Mouse (Mus musculus) regulatory T cell (primary cell): ENCODE results near the gene Rer1.

Source experiments
- in situ Hi-C: fragments of 300-600 bp; cut with MboI, MseI; formaldehyde crosslinking; loops from one replicate; pipeline ENCODE4 v1.15.1; 2025; ENCODE audit warnings: high pct_unique_total_duplicates

Rer1 gene

GRCm38 (mm10) chr4:155076677-155077076, 9.5 kb downstream of the Rer1 start:
- in situ Hi-C loops, result no loop called here

DNA sequence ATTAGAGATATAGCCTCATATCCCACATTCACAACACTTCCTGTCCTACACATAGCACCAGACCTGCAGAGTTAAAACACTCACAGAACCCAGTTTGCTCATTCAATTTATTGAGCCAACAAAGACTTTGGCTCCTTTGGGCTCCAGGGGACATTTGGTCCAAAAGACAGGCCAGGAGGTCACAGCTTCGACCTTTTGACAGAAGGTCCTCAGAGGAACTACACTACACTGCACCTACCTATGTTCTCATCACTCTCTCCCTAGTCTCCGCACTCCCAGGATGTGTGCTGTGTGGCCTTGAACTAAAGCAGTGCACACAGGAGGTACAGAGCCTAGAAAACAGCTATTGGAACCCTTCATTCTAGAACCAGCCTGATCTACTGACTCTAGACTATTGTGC, 10.4 kb downstream of the Rer1 start:
- in situ Hi-C loops, result no loop called here

DNA sequence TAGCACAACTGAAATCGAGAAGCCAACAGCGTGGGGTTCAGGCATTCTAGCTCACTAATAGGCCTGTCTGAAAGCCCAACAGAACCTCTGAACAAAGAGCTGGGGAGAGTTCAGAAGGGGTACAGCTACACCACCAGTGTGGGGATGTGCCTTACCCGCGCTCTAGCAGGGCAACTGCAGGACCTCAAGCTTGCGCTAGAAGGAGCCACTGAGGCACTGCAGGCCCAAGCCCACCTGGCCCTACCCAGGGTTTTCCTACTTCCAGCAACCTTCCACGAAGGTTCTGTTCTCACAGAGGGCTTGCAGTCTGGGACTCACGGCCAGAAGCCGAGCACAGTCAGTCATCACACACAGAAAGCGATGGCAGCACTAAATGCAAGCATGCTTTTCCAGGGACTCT, 11.0 kb downstream of the Rer1 start:
- in situ Hi-C loops, result no loop called here

- in situ Hi-C loops, result no loop called here
Measured at GRCm38 (mm10) chr4:155074418-155074817, 11.8 kb downstream of the Rer1 start.

DNA sequence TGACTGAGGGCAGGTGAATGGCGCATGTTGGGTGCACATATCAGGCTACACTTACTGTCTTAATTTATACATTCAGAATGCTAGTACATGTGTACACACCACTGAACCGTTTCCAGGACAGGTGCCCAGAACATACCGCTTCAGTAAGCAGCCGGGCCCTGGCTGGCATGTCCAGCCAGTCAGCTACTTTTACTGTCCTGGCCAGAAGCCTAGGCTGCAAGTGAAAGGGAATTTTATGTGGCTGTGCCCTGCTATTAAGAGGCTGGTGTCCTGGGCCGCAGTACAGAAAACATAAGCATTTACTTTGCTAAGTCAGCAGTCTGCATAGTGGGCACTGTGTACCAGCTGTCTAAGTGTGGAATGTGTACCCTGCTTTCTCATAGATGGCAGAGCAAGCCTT, 15.3 kb downstream of the Rer1 start:
- in situ Hi-C loops, result no loop called here

DNA sequence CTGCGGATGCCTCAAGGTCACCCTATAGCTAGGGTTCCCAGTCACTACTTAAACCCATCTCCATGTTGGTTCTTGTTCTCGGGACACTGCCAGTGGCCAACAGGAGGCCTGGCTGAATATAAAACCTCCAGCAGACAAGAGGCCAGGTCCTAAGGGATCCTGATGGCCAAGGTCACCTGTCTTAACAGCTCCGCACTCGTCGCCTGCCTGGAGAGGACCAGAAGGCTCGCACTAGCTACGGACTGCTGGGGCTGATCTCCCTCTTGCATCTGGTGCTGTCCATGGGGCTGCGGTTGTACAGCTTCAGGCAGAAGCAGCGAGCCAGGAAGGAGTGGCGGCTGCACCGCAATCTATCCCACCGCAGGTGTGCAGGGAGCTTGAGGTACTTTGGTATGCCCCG, 16.0 kb downstream of the Rer1 start:
- in situ Hi-C loops, result no loop called here

DNA sequence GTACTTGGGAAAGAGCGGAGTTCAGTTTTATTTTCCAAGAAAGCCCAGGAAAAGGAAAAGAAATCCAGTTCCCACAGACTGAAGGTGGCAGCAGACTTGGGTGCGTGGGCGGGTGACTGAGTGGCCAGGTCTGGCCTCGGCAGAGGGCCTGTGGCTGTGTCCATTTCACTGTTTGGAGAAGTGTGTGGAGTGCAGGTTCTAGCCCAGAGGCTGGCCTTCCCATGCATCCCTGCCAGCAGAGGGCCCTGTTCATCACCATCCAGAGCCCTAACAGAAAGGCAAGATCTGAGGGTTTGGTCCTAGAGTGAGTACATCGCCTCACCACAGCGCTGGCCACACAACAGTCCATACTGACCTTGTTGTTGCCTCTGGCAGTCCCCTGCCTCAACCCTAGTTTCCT, 17.0 kb downstream of the Rer1 start:
- in situ Hi-C loops, result loop anchor here (10.0 kb wide), 1 partner anchor 84 kb away; no protein-coding TSS in a partner anchor

DNA sequence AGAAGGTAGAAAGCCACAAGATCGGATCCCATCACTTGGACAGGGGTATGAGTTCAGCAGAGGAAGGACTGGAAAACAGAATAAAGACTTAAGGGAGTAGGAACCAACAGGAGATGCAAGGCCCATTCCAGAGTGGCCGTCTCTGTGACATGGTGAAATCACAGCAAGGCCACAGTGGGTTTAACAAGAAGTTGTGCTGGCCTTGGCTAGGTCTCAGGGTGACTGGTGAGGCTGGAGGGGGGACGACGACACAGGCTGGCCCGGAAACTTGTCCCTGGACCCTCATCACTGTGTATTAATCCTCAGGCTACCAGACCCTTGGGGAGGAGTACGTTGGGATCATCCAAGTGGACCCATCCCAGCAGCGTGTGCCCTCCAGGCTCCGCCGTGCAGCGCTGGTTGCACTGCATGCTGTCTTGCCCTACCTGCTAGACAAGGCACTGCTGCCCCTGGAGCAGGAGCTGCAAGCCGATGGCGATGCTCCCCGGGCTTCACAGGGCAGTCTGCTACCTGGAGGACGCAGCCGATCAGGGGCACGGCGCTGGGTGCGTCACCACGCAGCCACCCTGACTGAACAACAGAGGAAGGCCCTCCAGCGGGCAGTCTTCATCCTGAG, 17.7 kb downstream of the Rer1 start:
- in situ Hi-C loops, result loop anchor here (10.0 kb wide), 1 partner anchor 84 kb away; no protein-coding TSS in a partner anchor

DNA sequence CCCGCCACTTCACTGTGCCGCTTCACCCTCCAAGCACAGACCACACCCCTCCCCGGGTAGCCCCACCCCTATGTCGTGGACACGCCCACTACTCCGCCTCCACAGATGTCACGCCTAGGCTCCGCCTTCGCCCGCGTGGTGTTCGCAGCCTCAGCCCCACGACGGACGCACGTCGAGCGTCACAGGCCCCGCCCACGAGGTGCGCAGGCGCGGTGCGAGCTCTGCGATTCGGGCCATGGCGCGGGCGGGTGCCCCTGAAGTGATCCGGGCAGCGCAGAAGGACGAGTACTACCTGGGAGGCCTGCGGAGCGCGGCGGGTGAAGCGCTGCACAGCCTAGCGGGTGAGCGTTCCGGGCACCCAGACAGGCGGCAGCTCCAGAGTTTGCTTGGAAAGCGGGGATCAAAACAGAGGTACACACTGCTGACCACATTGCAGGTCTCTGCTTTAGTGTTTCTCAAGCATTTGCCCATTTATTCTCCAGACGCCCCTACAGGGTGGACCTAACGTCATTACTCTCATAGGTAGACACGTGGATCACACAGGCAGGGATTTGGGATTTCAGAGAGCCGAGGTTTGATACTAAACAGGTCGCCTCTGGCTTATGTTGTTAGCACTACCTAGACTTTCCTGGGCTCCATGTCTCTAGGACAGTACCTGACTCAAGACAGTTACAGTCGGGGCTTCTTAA, 19.2 kb downstream of the Rer1 start, which contains the start of gene Pex10:
Gene Pex10, plus strand, starts transcription at position 183 of the 689 bp plus-strand sequence.
- in situ Hi-C loops, result loop anchor here (10.0 kb wide), 1 partner anchor 82 kb away; no protein-coding TSS in a partner anchor

GRCm38 (mm10) chr4:155065970-155066833, 20.0 kb downstream of the Rer1 start:
- in situ Hi-C loops, result loop anchor here (10.0 kb wide), 1 partner anchor 81 kb away; no protein-coding TSS in a partner anchor

DNA sequence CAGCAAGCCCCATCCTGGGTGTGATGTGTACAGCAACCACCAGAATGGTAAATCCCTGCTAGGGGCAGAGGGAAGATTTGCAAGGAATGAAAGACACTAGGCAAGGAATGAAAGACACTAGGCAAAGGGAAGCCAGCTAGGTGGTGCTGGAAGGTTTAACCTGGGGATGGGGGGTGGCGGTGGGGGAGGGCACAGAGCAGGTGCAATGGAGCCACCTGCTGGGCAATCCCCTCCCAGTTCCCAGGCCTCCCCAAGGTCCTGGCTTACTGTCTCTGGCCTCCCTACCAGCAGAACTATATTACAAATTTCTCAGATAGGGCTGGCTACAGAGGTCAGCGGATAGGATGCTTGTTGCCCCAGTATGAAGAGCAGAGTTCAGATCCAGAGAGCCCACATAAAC, 21.7 kb downstream of the Rer1 start:
- in situ Hi-C loops, result loop anchor here (5.0 to 10.0 kb wide), 2 partner anchors 80 to 197 kb away; partner anchors contain the start of gene Mmel1

GRCm38 (mm10) chr4:155063895-155064294, 22.3 kb downstream of the Rer1 start:
- in situ Hi-C loops, result loop anchor here (5.0 to 10.0 kb wide), 2 partner anchors 79 to 197 kb away; partner anchors contain the start of gene Mmel1

DNA sequence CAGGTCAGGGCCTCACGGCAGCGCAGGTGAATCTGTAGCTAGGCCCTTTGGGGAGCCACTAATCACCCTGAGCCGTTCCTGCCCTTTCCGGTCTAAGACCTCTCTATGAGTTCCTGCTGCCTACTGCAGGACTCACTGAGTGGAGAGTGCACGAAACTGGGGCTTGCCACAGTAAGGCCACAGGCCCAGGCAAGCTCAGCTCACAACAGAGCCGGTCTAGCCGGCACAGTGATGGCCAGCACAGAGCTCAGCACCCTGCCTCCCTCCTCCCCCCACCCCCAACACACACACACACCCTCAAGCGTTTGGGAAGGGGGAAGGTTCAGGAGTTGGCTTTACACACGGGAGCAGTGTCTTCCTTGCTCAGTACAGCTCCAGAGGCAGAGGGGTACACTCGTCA, 27.9 kb downstream of the Rer1 start:
- in situ Hi-C loops, result no loop called here

DNA sequence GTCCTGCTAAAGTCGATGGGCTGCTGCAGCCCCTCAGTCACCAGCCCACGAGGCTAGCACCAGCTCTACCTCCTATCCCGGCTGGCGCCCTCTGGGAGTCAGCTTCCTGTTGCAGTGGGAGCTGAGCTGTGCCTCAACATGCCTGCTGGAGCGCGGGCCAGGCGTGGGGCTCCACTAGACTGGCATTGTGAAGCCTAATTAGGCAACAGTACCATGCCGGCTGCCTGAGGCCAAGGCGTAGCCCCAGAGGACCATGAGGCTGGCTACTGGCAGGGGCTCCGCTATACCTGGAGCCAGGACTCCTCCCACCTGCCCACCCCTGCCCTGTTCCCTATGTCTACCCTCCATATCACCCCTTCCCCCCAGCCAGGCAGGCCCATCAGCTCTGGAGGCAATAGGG, 29.5 kb downstream of the Rer1 start, which contains the start of gene Plch2:
Gene Plch2, minus strand, starts transcription at position 61 of the 400 bp plus-strand sequence.
- in situ Hi-C loops, result no loop called here

- in situ Hi-C loops, result no loop called here
Measured at GRCm38 (mm10) chr4:155050116-155050515, 36.1 kb downstream of the Rer1 start.

- in situ Hi-C loops, result no loop called here
Measured at GRCm38 (mm10) chr4:155046636-155047035, 39.5 kb downstream of the Rer1 start.

- in situ Hi-C loops, result no loop called here
Measured at GRCm38 (mm10) chr4:155043289-155043625, 42.9 kb downstream of the Rer1 start.

- in situ Hi-C loops, result no loop called here
Measured at GRCm38 (mm10) chr4:155042606-155043288, 43.4 kb downstream of the Rer1 start.

- in situ Hi-C loops, result no loop called here
Measured at GRCm38 (mm10) chr4:155040696-155041095, 45.5 kb downstream of the Rer1 start.

GRCm38 (mm10) chr4:155040197-155040596, 46.0 kb downstream of the Rer1 start:
- in situ Hi-C loops, result no loop called here

DNA sequence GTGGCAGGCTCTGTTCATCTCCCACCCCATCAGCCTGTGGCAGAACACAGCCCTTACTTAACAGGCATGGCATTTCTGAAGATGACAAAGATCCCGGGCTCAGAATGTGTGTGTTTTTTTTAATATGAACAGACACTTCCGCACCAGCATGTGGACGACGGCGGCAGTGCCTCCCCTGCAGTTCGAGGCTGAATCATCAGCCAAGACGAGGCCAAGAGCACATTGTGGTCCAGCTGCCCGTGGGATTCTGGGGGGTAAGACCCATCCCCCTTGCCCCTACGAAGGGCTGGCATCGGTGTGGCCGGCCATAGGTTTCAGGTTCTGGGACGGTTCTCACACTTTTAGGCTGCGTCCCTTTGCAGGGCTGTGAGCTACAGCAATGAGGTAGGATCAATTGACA, 51.4 kb downstream of the Rer1 start:
- in situ Hi-C loops, result no loop called here
